Mouse (Mus musculus) lung, adult 2 months (tissue): ENCODE measurements around the gene Ren1.

Source experiments
- CTCF ChIP-seq: fragments of 200-500 bp; IDR thresholded peaks from 2 replicates; pipeline ENCODE4 v1.5.1; 2011; ENCODE audit warnings: mild to moderate bottlenecking, low read length, control low read depth; ENCODE audit not compliant: insufficient read depth
- POLR2A ChIP-seq: fragments of 200-500 bp; IDR thresholded peaks from 2 replicates; pipeline ENCODE4 v1.6.1; 2011; ENCODE audit warnings: low read depth, mild to moderate bottlenecking, control low read depth, low read length, borderline replicate concordance; ENCODE audit errors: extremely low read depth

DNA sequence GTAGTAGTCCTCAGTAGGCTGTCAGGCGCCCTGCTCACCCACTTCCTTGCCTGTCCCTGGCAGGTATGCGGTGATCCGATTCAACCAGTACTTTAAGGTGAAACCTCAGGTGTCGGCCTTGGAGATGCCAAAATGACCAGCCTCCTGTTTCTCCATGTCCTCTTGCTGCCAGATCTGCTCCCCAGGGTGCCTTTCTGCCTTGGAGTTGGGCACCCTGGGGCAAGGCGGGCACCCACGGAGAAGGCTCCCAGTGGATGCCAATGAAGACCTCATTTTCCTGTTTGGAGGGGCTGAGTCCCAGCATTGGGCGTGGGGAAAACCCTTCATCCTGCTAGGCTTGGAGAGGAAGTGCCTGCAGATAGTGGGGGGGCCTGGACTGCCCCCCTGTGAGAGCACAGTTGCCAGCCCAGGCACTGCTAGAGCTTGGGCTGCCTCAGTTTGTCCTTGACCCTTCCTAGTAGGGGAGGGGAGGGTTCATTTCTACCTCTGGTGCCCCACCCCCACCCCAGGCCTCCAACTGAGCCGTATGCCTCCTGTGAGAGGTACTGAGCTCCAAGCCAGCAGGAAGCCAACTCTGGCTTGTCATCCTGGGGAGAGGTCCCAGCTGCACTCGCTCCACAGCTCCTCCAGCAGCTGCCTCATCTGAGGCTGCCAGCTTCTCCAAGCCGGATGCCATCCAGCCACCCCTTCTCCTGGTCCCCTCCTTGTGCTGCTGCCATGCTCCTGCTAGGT lies 29.1 kb downstream of the Ren1 start:
- TF ChIP-seq POLR2A: no peak
- TF ChIP-seq CTCF: no peak
